ENCODE assay signal across 18 mouse cellular contexts in genomic region chr6:34736934-34737333, GRCm38 (mm10). TPM values are rescaled to one million over a fixed set of nuclear protein-coding genes. Genes with fewer than 3 reads are reported as not detected.
"Had no signal": no experiment of that assay in that cellular context is flagged by ENCODE, and none has a peak within 500 bp of the region (broad histone marks: within the 10 kb centered on the region; RNA-seq: fewer than 3 reads in every experiment).

No protein-coding gene starts in this region.

- H3K9me3 ChIP-seq: lung, embryonic 15.5 days; midbrain, embryonic 13.5 days; midbrain, embryonic 15.5 days; neural tube, embryonic 12.5 days; stomach, embryonic 15.5 days had no signal

- H3K4me2 ChIP-seq: lung, embryonic 15.5 days; midbrain, embryonic 11.5 days; midbrain, embryonic 13.5 days; midbrain, embryonic 15.5 days; neural tube, embryonic 12.5 days; stomach, embryonic 15.5 days had no signal

- H3K36me3 ChIP-seq: midbrain, embryonic 15.5 days had no signal

- H3K9ac ChIP-seq: lung, embryonic 15.5 days; midbrain, embryonic 13.5 days; midbrain, embryonic 15.5 days; neural tube, embryonic 12.5 days; stomach, embryonic 15.5 days had no signal

- H3K27ac ChIP-seq: lung, embryonic 15.5 days; macrophage; midbrain, embryonic 13.5 days; midbrain, embryonic 15.5 days; neural tube, embryonic 12.5 days; stomach, embryonic 15.5 days; stomach, postnatal 0 days had no signal

- H3K4me3 ChIP-seq: lung, embryonic 15.5 days; megakaryocyte, embryonic 14.5 days; midbrain, embryonic 13.5 days; midbrain, embryonic 15.5 days; neural tube, embryonic 12.5 days; stomach, embryonic 15.5 days had no signal

- H3K4me1 ChIP-seq: midbrain, embryonic 13.5 days; midbrain, embryonic 15.5 days; neural tube, embryonic 12.5 days; stomach, embryonic 15.5 days had no signal

- H3K27me3 ChIP-seq: lung, embryonic 15.5 days; midbrain, embryonic 13.5 days; midbrain, embryonic 15.5 days; neural tube, embryonic 12.5 days; stomach, embryonic 15.5 days had no signal

- DNase-seq: lung, adult 2 months; lung, postnatal 14 days; lung, postnatal 36 days; right cerebral cortex, postnatal 14 days; thymus, adult 2 months; thymus, postnatal 25 days; thymus, postnatal 4 days had no signal

- ATAC-seq: lung, postnatal 0 days; midbrain, embryonic 13.5 days; midbrain, embryonic 15.5 days had no signal

RNA-seq across cellular contexts. Expression of gene Agbl3, which starts 43.3 kb away (rescaled TPM):
- total RNA-seq: monocyte, adult 5-6 weeks had no signal
